Mouse (Mus musculus) cerebellum, adult 9-11 months (tissue): ENCODE measurements around the gene Fads2.

Experiments
- DNase-seq: peaks from one replicate; pipeline ENCODE4 v3.0.0; 2022

Gene Fads2

DNA sequence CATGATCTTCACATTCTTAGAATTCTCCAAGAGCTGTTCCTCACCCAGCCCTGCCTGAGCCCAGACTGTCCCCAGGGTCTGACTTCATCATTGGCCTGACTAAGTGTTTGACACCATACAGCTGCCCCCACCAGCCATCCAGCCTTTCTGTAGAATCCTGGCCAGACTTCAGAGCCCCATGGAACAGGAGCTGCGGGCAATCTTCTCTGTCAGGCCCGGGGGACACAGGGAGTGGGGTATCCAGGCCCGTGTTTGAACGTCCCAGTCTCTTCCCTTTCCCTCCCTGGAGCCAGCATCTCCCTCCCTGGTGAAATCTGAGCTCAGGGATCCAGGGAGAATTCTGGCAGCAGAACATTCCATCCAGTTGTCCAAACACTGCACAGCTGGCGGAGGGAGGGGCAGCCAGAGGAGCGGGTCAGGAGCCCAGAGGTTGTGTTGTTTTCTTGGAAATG lies 88.7 kb downstream of the Fads2 start:
- DNase-seq: no peak
